In genomic region chr6:50109757-50110378, GRCm38 (mm10) we compare ENCODE assay signal across 8 mouse cellular contexts. TPM values are rescaled to one million over a fixed set of nuclear protein-coding genes. Genes with fewer than 3 reads are reported as not detected.
DNase-seq lines count a peak whose midpoint lies in the region; ATAC-seq lines count a peak whose summit lies in the region.

Gene Mpp6, plus strand, starts transcription at chr6:50110241.

- ATAC-seq in megakaryocyte-erythroid progenitor cell, adult 5-6 weeks (replicated peaks; ENCODE audit: low FRiP score, low TSS enrichment, poor library complexity, severe bottlenecking) = peak; percentile 68

- peak; percentile 69 for DNase-seq in adipocyte (ENCODE audit: low spot score)
- peak; percentile 90 for DNase-seq in embryo, embryonic 10 days (ENCODE audit: low spot score)
- DNase-seq in gastrocnemius, postnatal 10 days = peak; percentile 86
- DNase-seq in induced T-regulatory cell, adult 2 months (ENCODE audit: low read depth) = peak; percentile 86
- peak; percentile 67 to 74 for DNase-seq in left cerebral cortex, postnatal 14 days (ENCODE audit: low spot score in 2 of 2)
- peak; percentile 79 for DNase-seq in right cerebral cortex, postnatal 14 days
- DNase-seq in urinary bladder, postnatal 36 days (ENCODE audit: low spot score in 2 of 2) = peak; percentile 77 to 78

- intact Hi-C loops in left cerebral cortex, postnatal 14 days (cut with DNase I) = loop anchor here (2.0 to 5.0 kb wide), 5 partner anchors 71 to 593 kb away; no protein-coding TSS in a partner anchor

RNA-seq across cellular contexts. Expression of gene Mpp6, which starts in this region (rescaled TPM):
- 100 to 1,000 TPM; 148 to 154 TPM for total RNA-seq in gastrocnemius, postnatal 10 days (2021)
- total RNA-seq in left cerebral cortex, postnatal 14 days (2021) = 10 to 100 TPM; 88.7 to 94.5 TPM
- 62.6 and 74.0 TPM in 2 replicates for total RNA-seq in megakaryocyte-erythroid progenitor cell, adult 5-6 weeks (2014; fragmentation: Nextera tagmentation)
- total RNA-seq in megakaryocyte-erythroid progenitor cell, adult 5-6 weeks (2017) = 184 and 217 TPM in 2 replicates

Comparison
In these comparisons a context has a peak if more than half of its experiments do, and no peak if none do; other contexts are left out.
1. Peak in every context shown above with its lines: DNase-seq and ATAC-seq.